Mouse (Mus musculus) cerebral cortex, adult 2 months (tissue): ENCODE results near the gene Becn1.

Experiments
- WGBS: fragments of 180-500 bp; shearing (Covaris S2); methylation state at CpG from one replicate; pipeline ENCODE4 v1.1.7; 2018; 5-methylcytosine and 5-hydroxymethylcytosine counted together

The Becn1 gene

DNA sequence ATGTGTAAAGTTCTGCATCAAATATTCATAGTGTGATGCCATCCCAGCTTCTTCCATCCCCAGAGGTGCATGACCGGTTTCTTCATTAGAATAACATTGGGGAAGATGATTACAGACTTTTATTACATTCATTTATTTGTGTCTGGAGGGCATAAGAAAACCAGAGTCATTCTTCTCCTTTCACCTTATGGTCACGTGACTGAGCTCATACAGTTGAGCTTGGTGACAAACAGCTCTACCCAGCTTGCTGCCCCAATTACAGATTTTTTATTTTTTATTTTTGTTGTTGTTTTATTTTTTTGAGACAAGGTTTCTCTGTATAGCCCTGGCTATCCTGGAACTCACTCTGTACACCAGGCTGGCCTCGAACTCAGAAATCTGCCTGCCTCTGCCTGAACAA is 29.6 kb downstream of the Becn1 start:
- WGBS, result 90% methylated on average over 3 of the region's 3 CpGs

DNA sequence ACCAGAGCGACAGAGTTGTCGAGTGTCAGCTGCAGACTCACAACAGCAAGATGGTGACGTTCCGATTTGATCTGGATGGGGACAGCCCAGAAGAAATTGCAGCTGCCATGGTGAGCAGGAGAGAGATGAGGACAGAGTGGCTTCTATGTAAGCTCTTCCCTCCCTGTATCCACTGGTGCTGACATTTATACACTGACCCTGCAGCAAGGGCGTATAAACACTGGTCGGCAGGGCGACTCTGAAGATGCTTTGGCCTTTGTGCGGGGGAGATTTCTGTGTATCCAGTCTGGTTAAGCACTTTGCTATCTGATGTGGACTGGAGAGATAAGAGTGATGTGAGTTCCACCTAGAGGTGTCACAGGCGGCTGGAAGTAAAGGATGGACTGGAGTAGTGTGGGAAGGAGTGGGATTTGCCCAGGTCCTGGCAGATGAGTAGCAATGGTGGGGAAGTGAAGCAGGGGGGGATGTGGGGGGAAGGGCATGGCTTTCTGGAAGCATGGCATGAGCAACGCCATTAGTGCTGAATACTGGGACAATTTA is 32.4 kb downstream of the Becn1 start:
- 62% methylated on average over 10 of the region's 10 CpGs for WGBS

DNA sequence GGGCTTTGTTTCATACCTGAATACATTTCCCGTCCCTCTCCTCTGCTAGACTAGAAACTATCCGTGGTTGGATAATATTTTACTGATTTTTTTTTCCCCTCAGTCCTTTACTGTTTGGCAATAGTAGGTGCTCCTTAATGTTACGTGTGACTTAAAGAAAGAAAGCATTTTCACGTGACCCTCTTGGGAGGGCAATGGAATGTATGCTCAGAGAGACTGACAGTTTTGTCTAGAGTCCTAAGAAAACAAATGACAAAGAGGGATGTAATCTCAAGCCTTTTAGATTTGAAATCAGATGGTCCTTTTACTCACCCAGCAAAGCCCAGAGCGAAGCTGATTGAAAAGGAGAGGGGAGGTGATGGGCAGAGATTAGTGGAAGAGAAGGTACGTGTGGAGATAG is 36.2 kb downstream of the Becn1 start:
- 47% methylated on average over 6 of the region's 6 CpGs for WGBS

DNA sequence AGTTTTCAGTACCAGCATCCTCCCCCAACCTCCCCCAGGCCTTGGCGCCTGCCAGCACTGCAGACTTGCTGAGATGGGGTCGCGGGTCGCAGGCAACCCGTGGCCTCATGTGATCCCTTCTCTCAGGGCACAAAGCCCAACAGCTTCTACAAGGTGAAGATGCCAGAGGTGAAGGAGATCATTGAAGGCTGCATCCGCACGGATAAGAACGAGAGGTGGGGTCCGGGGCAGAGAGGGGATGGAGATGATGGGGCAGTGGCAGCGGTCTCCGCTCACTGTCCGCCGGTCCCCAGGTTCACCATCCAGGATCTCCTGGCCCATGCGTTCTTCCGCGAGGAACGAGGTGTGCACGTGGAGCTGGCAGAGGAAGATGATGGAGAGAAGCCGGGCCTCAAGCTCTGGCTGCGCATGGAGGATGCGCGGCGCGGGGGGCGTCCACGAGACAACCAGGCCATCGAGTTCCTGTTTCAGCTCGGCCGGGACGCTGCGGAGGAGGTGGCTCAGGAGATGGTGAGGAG is 37.1 kb downstream of the Becn1 start:
- WGBS, result 5% methylated on average over 31 of the region's 31 CpGs

DNA sequence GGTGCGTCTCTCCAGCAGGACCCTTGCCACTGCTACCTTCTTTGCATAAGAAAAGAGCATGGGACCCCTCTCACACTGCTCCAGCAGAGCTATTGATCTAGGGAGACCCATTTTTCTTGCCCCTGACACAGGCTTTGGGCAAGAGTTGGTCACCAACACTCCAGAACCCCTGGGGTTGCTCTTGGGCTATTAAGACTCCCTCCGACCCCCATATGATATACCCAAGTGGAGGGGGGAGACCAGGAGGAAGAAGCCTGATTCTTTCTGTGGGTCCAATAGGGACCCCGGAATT is 38.2 kb downstream of the Becn1 start:
- WGBS, result 14% methylated on average over 3 of the region's 3 CpGs

DNA sequence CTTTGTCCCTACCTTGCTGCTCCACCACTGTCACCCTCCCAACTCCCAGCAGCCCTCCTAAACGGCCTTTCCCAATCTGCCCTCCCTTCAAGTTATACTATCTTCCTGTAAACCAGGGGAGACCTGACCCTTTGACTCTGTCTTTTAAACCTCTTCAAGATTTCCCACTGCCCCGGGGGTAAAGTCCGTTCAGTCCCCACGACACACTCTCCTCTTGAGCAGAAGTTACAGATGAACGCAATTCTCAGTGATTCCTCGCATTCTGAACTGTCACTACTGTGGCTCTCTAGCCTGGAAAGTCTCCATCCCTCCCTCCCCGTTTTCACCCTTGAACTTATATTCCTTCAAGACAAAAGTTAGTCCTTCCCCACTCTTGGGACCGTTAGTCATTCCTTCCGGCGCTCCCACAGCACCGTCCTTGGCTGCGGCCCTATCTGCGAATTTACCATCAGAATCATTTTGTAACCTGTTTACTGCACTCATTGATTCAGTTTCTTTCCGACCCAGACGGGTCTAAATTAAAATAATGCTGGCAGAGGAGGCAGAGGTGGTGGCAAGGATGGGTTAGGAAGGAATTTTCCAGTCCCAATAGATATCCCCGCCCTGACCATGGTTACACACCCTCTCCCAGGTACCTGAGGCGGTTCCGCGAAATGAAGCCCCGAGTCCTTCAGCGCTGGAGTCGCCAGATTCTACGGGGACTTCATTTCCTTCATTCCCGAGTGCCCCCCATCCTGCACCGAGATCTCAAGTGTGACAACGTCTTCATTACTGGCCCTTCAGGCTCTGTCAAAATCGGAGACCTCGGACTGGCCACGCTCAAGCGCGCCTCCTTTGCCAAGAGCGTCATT is 38.7 kb downstream of the Becn1 start:
- 15% methylated on average over 32 of the region's 32 CpGs for WGBS

DNA sequence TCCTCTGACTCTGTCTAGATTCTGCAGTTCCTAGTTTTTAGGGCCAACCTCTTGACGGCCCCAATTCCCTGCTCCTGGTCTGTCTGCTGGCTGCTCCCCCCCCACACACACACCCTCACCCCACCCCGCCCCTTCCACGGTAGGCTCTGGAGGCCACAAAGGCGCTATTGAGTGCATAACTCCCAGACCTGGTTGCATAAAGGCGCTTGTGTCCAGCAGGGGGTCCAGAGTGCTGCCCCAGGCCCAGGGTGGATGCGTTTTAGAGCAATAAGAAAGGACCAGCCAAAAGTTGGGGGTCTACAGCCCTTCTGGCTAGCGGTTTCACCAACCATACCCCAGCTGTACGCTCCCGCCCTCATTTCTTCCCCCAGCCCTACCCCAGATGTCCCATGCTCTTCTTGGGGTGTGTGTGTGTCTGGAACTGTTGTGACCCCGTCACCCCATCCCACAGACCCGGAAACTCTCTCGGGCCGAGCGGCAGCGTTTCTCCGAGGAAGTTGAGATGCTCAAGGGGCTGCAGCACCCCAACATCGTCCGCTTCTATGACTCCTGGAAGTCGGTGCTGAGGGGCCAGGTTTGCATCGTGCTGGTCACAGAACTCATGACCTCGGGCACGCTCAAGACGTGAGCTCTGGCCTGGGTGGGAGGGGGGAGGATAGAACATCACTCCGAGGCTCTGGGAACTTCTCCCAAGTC is 39.7 kb downstream of the Becn1 start:
- 8% methylated on average over 24 of the region's 24 CpGs for WGBS

DNA sequence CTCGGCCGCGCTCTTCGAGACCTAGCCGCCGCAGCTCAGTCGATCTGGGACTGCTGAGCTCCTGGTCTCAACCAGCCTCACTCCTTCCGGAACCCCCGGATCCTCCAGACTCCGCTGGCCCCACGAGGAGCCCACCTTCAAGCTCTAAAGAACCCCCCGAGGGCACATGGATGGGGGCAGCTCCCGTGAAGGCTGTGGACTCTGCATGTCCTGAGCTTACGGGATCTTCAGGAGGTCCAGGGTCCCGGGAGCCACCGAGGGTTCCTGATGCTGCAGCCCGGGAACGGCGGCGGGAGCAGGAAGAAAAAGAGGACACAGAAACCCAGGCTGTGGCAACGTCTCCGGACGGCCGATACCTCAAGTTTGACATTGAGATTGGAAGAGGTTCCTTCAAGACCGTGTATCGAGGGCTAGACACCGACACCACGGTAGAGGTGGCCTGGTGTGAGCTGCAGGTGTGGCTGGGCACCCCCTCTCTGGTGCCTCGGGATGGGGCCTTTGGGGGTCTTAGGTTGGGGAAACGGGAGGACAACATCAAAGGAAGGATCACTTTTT is 41.2 kb downstream of the Becn1 start:
- WGBS, result 5% methylated on average over 30 of the region's 30 CpGs

DNA sequence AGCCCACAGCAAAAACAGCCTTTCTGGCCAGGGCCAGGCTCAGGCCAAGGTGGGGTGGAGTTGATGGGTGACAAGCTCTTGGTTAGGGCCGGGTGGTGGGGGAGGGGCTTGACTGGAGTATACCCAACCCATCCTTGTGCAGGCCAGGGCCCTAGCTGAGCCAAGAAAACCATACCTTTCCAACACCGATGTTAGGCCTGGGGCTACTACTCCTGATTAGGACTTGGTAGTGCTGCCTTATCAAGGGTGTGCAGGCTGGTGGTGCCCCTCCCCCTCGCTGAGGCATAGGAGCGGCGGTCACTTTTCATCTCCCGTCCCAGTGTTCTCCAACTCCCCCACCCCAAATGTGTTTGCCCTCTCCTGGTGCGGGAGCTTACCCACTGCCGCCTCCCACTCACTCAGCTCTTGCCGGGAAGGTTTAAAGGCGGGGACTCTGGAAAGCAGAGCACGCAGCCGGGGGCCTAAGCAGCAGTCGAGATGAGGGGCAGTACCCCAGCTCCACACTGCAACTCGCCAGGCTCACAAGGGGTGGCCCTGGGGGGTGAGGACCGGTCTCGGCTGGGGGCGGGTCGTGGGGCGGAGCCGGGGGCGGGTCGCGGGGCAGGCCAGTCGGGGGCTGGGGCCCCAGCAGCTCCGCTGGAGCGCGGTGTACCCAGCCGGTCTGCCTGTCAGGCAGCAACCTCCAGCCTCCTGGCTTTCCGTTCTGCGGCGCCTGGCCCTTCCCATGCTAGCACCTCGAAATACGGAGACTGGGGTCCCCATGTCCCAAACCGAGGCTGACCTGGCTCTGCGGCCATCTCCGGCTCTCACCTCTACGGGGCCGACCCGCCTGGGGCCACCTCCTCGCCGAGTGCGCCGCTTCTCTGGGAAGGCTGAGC is 41.9 kb downstream of the Becn1 start, which contains the start of gene Wnk4:
Gene Wnk4, plus strand, starts transcription at position 620 of the 878 bp plus-strand sequence.
- WGBS, result under 1% methylated on average over 43 of the region's 43 CpGs

DNA sequence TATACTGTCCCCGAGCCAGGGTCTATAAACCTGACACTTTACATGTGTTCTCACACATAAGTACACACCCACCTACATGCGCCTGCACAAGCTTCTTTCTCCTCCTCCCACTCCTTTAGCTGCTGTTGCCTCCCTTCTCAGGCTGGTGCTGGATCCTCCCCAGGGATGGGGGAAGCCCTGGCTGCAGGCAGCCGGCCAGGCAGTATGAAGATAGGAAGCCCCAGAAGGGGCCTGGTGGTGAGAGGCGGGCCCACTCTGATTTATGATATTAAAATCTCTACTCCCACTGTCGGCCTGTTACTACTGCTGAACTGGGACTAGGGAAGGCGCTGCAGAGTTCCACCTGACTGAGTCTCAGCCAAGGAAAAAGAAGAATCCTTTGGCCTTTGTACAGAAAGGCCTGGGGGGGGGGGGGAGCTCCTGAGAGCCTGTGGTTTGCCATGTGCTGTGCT is 42.8 kb downstream of the Becn1 start:
- WGBS, result 41% methylated on average over 6 of the region's 6 CpGs

DNA sequence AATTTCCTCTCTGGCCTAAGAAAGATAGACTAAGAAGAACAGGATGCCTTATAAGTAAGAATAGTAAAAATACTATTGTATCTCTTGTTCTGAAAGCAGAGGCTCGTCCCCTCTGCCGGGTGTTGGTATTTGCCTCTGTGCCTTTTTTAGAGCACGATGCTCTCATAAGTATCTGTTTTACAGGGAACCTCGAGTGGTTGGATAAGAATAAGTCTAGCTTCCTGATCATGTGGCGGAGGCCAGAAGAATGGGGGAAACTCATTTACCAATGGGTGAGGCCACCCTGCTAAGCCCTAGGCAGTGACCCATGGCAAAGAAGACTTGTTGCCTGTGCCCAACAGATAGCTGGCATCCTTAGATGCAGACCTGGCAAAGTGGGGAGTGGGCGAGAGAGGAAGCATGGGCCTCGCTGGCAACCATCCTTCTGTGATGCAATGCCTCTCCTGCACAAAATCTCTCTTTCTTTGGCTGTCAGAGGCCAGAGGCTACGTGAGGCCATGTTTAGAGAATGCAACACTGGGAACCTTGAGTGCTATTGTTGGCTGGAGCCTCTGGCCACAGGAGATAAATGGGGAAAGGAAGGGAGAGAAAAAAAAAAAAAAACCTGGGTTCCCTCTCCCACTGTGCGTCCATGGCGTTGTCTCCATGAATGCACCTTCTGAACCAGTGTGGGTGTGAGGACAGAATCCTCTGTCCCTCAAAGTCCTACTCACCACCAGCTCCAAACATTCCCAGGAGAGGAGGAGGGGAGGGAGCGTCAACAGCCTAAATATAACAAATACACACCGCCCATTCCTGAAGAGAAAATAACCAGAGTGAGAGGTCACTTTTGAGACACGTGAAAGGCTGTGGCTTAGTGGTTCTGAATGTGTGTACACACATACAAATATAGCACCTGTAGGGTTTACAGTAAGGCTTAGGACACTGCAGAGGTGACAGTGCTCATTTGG is 46.0 kb downstream of the Becn1 start:
- WGBS, result 70% methylated on average over 13 of the region's 13 CpGs

DNA sequence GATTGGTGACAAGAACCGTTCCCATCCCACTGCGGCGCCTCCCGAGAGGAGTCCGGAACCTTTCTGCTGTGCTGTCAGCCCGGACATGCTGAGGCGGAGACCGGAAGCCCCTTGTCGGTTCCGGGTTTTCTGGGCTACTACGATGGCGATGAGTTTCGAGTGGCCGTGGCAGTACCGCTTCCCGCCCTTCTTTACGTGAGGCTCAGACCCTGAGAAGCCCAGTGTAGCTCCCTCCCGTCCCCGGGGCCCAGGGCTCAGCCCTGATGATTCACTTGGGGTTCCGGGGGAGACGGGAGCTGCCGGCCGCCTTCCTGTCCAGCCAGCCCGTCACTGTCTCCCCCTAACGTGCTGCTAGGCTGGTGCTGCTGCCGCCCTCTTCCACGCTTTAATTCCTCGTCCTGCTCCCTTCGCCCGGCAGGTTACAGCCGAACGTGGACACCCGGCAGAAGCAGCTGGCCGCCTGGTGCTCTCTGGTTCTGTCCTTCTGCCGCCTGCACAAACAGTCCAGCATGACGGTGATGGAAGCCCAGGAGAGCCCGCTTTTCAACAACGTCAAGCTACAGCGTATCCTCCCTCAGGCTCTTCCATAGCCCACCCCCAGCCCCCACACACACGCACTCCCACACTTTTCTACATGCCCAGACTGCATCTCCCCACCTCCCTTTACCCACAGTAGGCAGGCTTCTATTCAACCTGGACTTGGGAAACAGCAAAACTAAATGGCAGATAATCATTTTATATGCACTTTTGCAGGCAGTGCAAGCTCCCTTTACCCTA is 48.3 kb downstream of the Becn1 start, which contains the start of gene Vps25:
Gene Vps25, plus strand, starts transcription at position 95 of the 777 bp plus-strand sequence.
- WGBS, result under 1% methylated on average over 40 of the region's 40 CpGs

DNA sequence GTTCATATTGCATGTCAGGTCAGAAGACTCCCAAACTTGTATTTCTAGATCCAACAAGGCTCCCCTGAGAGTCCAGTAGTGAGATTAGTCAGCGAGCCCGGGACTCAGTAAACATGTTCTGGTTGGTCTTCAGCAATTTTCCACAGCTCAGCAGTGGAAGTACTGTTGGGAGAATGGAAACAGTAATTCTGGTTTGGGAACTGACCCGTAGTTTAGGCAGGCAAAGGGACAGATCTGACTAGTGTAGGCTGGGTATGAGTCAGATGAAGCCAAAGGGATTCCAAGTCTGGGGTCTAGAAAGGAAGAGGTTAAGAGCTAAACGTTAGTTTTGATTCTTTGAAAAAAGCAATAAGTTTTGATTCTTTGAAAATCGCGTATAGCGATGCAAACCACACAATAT is 49.1 kb downstream of the Becn1 start:
- WGBS, result 5% methylated on average over 7 of the region's 7 CpGs

DNA sequence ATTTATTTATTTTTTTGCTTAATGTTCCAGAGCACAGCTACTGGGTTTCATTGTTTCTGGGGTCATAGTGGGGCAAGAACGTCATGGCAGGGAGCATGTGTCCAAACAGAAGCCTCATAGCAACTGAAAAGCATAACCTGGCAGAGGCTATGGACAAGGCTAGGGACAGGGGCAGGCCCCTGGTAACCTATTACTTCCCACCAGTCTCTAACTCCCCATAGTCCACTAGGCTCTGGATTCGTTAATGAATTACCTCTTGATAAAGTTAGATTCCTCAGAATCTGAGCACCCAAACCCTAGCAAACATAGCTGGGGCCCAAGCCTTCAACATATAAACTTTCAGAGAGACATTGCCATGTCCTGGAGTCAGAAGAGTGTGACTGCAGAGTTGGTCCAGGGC is 51.1 kb downstream of the Becn1 start:
- 76% methylated on average over 2 of the region's 2 CpGs for WGBS

DNA sequence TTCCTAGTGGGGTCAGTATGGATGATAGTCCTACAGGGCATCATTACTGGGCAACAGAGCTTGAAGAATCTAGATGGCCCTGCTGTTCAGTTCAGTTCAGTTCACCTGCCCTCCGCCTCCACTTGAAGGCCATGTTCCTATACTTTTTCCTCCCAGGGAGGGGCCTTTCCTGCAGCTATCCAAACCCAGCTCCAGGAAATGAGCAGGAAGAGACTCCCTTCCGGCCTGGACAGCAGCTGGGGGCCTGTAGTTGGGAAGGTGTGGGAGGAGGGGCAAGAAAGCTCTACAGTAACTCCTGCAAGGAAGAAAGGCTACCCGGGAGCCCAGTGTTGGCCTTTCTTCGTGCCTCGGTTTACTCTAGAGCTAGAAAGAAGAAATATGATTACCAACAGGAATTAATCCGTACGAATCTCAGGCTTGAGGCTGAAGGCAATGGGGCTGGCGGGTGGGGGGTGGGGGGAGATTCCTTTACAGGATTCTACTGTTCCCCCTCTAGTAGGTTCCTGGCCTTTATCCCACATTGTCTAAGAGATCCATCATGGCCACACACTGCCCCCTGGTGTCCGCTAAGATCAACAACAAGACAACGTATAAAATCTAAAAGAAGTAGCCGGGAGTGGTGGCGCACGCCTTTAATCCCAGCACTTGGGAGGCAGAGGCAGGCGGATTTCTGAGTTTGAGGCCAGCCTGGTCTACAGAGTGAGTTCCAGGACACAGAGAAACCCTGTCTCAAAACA is 53.7 kb downstream of the Becn1 start:
- WGBS, result 37% methylated on average over 14 of the region's 14 CpGs

DNA sequence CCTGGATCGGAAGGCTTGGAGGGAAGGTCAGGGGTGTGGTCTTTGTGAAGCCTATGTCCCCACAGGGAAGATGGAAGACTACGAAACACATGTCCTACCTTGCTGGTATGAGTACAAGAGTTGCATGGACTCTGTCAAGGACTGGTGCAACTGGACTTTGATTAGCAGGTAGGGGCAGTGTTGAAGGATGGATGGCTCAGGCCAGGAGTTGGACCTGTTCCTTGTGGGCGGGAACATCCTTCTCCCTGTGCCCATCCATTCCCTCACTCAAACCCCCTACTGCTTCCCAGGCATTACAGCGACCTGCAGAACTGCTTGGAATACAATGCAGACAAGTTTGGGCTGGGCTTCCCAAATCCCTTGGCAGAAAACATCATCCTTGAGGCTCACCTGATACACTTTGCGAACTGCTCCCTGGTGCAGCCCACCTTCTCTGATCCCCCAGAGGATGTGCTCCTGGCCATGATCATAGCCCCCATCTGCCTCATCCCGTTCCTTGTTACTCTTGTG is 54.5 kb downstream of the Becn1 start:
- 85% methylated on average over 6 of the region's 6 CpGs for WGBS

DNA sequence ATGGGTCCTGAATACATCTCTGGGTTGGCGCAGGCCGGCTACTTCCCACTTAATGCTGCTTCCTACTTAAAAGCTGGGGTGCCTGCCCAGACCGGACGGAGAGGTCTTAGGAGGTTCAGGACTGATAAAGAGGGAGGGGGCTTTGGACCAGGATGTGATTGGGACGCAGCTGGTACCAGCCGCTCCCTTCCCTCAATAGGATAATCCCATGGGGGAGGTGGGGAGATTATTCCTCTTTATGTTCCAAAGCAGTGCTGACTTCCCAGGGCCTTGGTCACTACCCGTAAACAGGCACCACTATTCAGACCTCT is 55.4 kb downstream of the Becn1 start:
- 20% methylated on average over 7 of the region's 7 CpGs for WGBS

DNA sequence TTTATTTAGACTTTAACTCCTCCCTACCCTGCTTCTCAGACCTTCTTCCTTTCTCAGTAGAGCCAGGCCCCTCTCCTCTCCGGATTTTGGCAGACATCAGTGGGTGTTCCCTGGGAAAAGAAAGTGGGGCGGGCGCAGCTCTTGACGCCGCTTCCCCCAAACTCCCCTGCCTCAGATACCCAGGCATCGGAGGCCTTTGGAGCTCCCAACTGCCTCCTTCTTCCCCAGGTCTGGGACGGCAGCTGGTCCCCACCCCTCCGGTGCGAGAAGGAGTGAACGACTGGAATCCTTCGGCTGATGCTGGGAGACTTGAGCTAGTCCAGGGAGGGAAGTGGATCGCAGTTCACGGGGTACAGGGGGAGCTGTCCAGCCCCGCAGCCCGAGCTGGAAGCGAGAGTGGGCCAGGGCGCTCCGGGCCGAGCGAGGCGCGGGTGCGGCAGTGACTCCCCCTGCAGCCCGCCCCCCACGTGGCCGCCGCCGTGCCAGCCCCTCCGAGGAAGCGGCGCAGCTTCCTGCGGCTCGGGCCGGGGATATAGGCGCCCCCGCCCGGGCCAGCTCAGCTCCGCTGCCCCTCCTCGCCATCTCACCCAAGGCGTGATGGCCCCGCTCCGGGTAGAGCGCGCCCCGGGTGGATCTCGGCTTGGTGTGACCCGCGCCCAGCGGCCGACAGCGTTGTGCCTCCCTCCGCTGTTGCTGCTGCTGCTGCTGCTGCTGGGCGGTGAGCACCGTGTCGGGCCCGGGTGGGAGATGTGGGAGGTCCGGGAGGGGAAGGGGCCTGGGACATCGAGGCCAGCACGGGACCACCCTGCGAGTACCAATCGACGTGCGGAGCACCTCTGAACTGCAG is 56.0 kb downstream of the Becn1 start, which contains the start of gene Ramp2:
Gene Ramp2, plus strand, starts transcription at position 174 of the 847 bp plus-strand sequence.
- 1% methylated on average over 63 of the region's 63 CpGs for WGBS
